Mouse (Mus musculus) heart, adult 2 months (tissue): Measurements from ENCODE around the gene Ngfr. TPM values are rescaled to one million over a fixed set of nuclear protein-coding genes. Genes with fewer than 3 reads are reported as not detected.

ENCODE experiments used
- DNase-seq, 2 experiments: peaks; one replicate each; pipeline ENCODE4 v3.0.0; 2021
- H3K27ac ChIP-seq: fragments of 200-600 bp; 2 replicates; pipeline ENCODE4 v1.8.1; 2022
- H3K27me3 ChIP-seq: fragments of 200-500 bp; 2 replicates; pipeline ENCODE4 v1.6.1; 2012; ENCODE audit warnings: mild to moderate bottlenecking, low read length, inconsistent platforms, mixed read lengths; ENCODE audit not compliant: control insufficient read depth, insufficient read depth
- H3K36me3 ChIP-seq: fragments of 200-500 bp; 2 replicates; pipeline ENCODE4 v1.6.1; 2012; ENCODE audit warnings: low read length, inconsistent platforms; ENCODE audit not compliant: control insufficient read depth, insufficient read depth
- H3K4me1 ChIP-seq: fragments of 200-500 bp; 2 replicates; pipeline ENCODE4 v1.6.1; 2011; ENCODE audit warnings: low read length; ENCODE audit not compliant: control insufficient read depth, insufficient read depth
- H3K4me3 ChIP-seq: fragments of 200-600 bp; 2 replicates; pipeline ENCODE4 v1.8.1; 2022
- H3K79me2 ChIP-seq: fragments of 200-500 bp; replicated peaks from 2 replicates; pipeline ENCODE4 v1.6.1; 2012; ENCODE audit warnings: mild to moderate bottlenecking, inconsistent platforms, low read length, moderate library complexity, mixed read lengths; ENCODE audit not compliant: control insufficient read depth, insufficient read depth
- H3K9ac ChIP-seq: fragments of 200-500 bp; 2 replicates; pipeline ENCODE4 v1.6.1; 2012; ENCODE audit warnings: low read depth, mild to moderate bottlenecking, control low read depth, inconsistent platforms, low read length, mixed read lengths
- CTCF ChIP-seq: fragments of 200-600 bp; IDR thresholded peaks from 2 replicates; pipeline ENCODE4 v1.8.1; 2022; ENCODE audit warnings: antibody characterized with exemption, mild to moderate bottlenecking, moderate library complexity
- EP300 ChIP-seq: fragments of 200-500 bp; IDR thresholded peaks from 2 replicates; pipeline ENCODE4 v1.6.1; 2011; ENCODE audit warnings: low read depth, low read length, control low read depth; ENCODE audit not compliant: insufficient read depth
- POLR2A ChIP-seq: fragments of 200-500 bp; IDR thresholded peaks from 2 replicates; pipeline ENCODE4 v1.6.1; 2011; ENCODE audit warnings: mild to moderate bottlenecking, low read depth, low read length, control low read depth; ENCODE audit not compliant: insufficient read depth
- whole genome bisulfite sequencing: fragments of 180-500 bp; shearing (Covaris S2); methylation state at CpG from one replicate; pipeline ENCODE4 v1.1.7; 2018; 5-methylcytosine and 5-hydroxymethylcytosine counted together
- intact Hi-C: fragments of 180-260 bp; cut with DNase I; formaldehyde crosslinking; loops from one replicate; pipeline ENCODE4 v1.15.1; 2025
- polyA plus RNA-seq: library from polyadenylated mRNA; depleted of rRNA; stranded (reverse); fragments of >200 nt; gene quantifications from 2 replicates; pipeline ENCODE4 v1.2.3, GENCODE M21; 2012
- total RNA-seq, 2 experiments: library from RNA; stranded (reverse); gene quantifications; 2 replicates each; pipeline ENCODE4 v1.2.3; 2021

The Ngfr gene
- total and polyA plus RNA-seq, 3 experiments = 0.26 to 2.2 (median 1.0) TPM

- Histone ChIP-seq H3K79me2 (no peaks in the 10 kb centered on the region), H3K27ac (no peak overlapping the region), H3K9ac (no peak overlapping the region), H3K4me3 (no peak overlapping the region), H3K27me3 (no peaks in the 10 kb centered on the region), H3K4me1 (no peaks in the 10 kb centered on the region), H3K36me3 (no peaks in the 10 kb centered on the region)
- DNase-seq = no peak
- TF ChIP-seq CTCF (no peak), POLR2A (no peak)
- intact Hi-C loops = no loop called here
- 71% methylated on average over 1 of the region's 1 CpGs for WGBS
Measured at GRCm38 (mm10) chr11:95592691-95593090, 5.2 kb upstream of the Ngfr start.

- DNase-seq = no peak
- H3K9ac ChIP-seq = no peak overlapping the region
- no peak overlapping the region for H3K4me3 ChIP-seq
- intact Hi-C loops = no loop called here
- no peaks in the 10 kb centered on the region for H3K79me2 ChIP-seq
- H3K27me3 ChIP-seq = peaks cover 7% of the 10 kb centered on the region
- 48% methylated on average over 5 of the region's 5 CpGs for WGBS
- H3K27ac ChIP-seq = no peak overlapping the region
- no peak for TF ChIP-seq CTCF
- TF ChIP-seq POLR2A = no peak
- no peak for TF ChIP-seq EP300
- no peaks in the 10 kb centered on the region for H3K36me3 ChIP-seq
- no peaks in the 10 kb centered on the region; the same call in 1 of the 2 replicates for H3K4me1 ChIP-seq
Measured at GRCm38 (mm10) chr11:95589195-95589594, 1.7 kb upstream of the Ngfr start.

- peak overlapping the region; percentile 21 for H3K4me3 ChIP-seq
- TF ChIP-seq EP300 = no peak
- no peak for TF ChIP-seq CTCF
- TF ChIP-seq POLR2A = no peak
- intact Hi-C loops = loop anchor here (1.0 to 2.0 kb wide), 2 partner anchors 54 to 62 kb away; no protein-coding TSS in a partner anchor
- H3K36me3 ChIP-seq = no peaks in the 10 kb centered on the region
- DNase-seq = peak in 1 of 2 experiments; percentile 19
- no peak overlapping the region for H3K27ac ChIP-seq
- no peaks in the 10 kb centered on the region for H3K79me2 ChIP-seq
- H3K4me1 ChIP-seq = no peaks in the 10 kb centered on the region; the same call in 1 of the 2 replicates
- H3K27me3 ChIP-seq = peaks cover 7% of the 10 kb centered on the region
- H3K9ac ChIP-seq = peak overlapping the region; percentile 15; the same call in 1 of the 2 replicates
- 2% methylated on average over 27 of the region's 27 CpGs for WGBS
Measured at GRCm38 (mm10) chr11:95586751-95587422, 648 bp downstream of the Ngfr start.

- TF ChIP-seq POLR2A (no peak), EP300 (no peak), CTCF (peak; percentile 100)
- no peaks in the 10 kb centered on the region for H3K79me2 ChIP-seq
- intact Hi-C loops = loop anchor here (1.0 to 2.0 kb wide), 2 partner anchors 53 to 63 kb away; no protein-coding TSS in a partner anchor
- DNase-seq = peak; percentile 78 to 87
- H3K27me3 ChIP-seq = peaks cover 7% of the 10 kb centered on the region
- 1% methylated on average over 25 of the region's 25 CpGs for WGBS
- no peaks in the 10 kb centered on the region; the same call in 1 of the 2 replicates for H3K4me1 ChIP-seq
- H3K9ac ChIP-seq = 0 out of 2 replicates have a peak overlapping the region, but pooled peaks have one; percentile 27
- H3K27ac ChIP-seq = no peak overlapping the region
- H3K36me3 ChIP-seq = no peaks in the 10 kb centered on the region
- H3K4me3 ChIP-seq = peak overlapping the region; percentile 21; the same call in 1 of the 2 replicates
Measured at GRCm38 (mm10) chr11:95586184-95586583, 1.4 kb downstream of the Ngfr start.

- TF ChIP-seq EP300 (no peak), POLR2A (no peak), CTCF (no peak)
- Histone ChIP-seq H3K27ac (no peak overlapping the region), H3K4me1 (no peaks in the 10 kb centered on the region; the same call in 1 of the 2 replicates), H3K27me3 (peaks cover 7% of the 10 kb centered on the region), H3K9ac (no peak overlapping the region), H3K79me2 (no peaks in the 10 kb centered on the region), H3K4me3 (peak overlapping the region; percentile 33; the same call in 1 of the 2 replicates), H3K36me3 (no peaks in the 10 kb centered on the region)
- intact Hi-C loops = loop anchor here (1.0 to 2.0 kb wide), 2 partner anchors 52 to 63 kb away; no protein-coding TSS in a partner anchor
- WGBS = 4% methylated on average over 15 of the region's 15 CpGs
- DNase-seq = peak in 1 of 2 experiments; percentile 18
Measured at GRCm38 (mm10) chr11:95585684-95586083, 1.9 kb downstream of the Ngfr start.

GRCm38 (mm10) chr11:95585281-95585680, 2.3 kb downstream of the Ngfr start:
- peaks cover 7% of the 10 kb centered on the region for H3K27me3 ChIP-seq
- no peak overlapping the region for H3K9ac ChIP-seq
- H3K27ac ChIP-seq = no peak overlapping the region
- intact Hi-C loops = no loop called here
- H3K36me3 ChIP-seq = no peaks in the 10 kb centered on the region
- 7% methylated on average over 24 of the region's 24 CpGs for WGBS
- H3K4me3 ChIP-seq = peak overlapping the region; percentile 33
- H3K4me1 ChIP-seq = no peaks in the 10 kb centered on the region; the same call in 1 of the 2 replicates
- peak in 1 of 2 experiments; percentile 33 for DNase-seq
- H3K79me2 ChIP-seq = no peaks in the 10 kb centered on the region
- TF ChIP-seq EP300 (no peak), POLR2A (no peak), CTCF (no peak)
